Mouse (Mus musculus) bone marrow macrophage, adult 2 months (primary cell): Measurements from ENCODE around the gene Adh1.

Experiments
- CTCF ChIP-seq: IDR thresholded peaks from 2 replicates; pipeline ENCODE4 v1.5.1; 2012; ENCODE audit warnings: low read depth, mild to moderate bottlenecking, low read length, moderate library complexity
- POLR2A ChIP-seq: IDR thresholded peaks from 2 replicates; pipeline ENCODE4 v1.6.1; 2012; ENCODE audit warnings: mild to moderate bottlenecking, low read depth, low read length, borderline replicate concordance

GRCm38 (mm10) chr3:138282556-138282955, 21.8 kb downstream of the Adh1 start:
- TF ChIP-seq CTCF (no peak), POLR2A (no peak)
